Mouse (Mus musculus) heart, embryonic 14.5 days (tissue): ENCODE data around the gene Lpcat1. TPM values are rescaled to one million over a fixed set of nuclear protein-coding genes. Genes with fewer than 3 reads are reported as not detected.

Experiments
- ATAC-seq: fragments of 200-750 bp; cut with Nextera tagmentation; 2 replicates; pipeline ENCODE4 v1.8.0; 2017; ENCODE audit warnings: low read depth, moderate TSS enrichment; ENCODE audit not compliant: insufficient number of reproducible peaks, insufficient read depth, low FRiP score
- H3K27ac ChIP-seq, 2 experiments: fragments of 200-500 bp in 1 of 2; fragments of 300-500 bp in 1 of 2; sonication (generic) in 1 of 2; replicated peaks in 1 of 2; 2 replicates each; pipeline ENCODE4 v1.5.1; 2012 to 2014; ENCODE audit warnings: low read depth in 2 of 2, low read length in 2 of 2, control low read depth in 1 of 2, mild to moderate bottlenecking in 1 of 2, mixed read lengths in 1 of 2; ENCODE audit not compliant: control insufficient read depth in 1 of 2, insufficient read depth in 1 of 2
- H3K27me3 ChIP-seq: fragments of 300-500 bp; sonication (generic); 2 replicates; pipeline ENCODE4 v1.6.1; 2014; ENCODE audit warnings: mild to moderate bottlenecking, low read length, control low read depth; ENCODE audit not compliant: control insufficient read depth, insufficient read depth
- H3K36me3 ChIP-seq: fragments of 300-500 bp; sonication (generic); 2 replicates; pipeline ENCODE4 v1.6.1; 2014; ENCODE audit warnings: mild to moderate bottlenecking, control low read depth, low read length, mixed read lengths; ENCODE audit not compliant: control insufficient read depth, insufficient read depth
- H3K4me1 ChIP-seq, 2 experiments: fragments of 200-500 bp in 1 of 2; fragments of 300-500 bp in 1 of 2; sonication (generic) in 1 of 2; 2 replicates each; pipeline ENCODE4 v1.6.1; 2012 to 2014; ENCODE audit warnings: low read length in 2 of 2, control low read depth in 1 of 2, mixed read lengths in 1 of 2; ENCODE audit not compliant: control insufficient read depth in 2 of 2, insufficient read depth in 2 of 2
- H3K4me2 ChIP-seq: fragments of 300-500 bp; sonication (generic); 2 replicates; pipeline ENCODE4 v1.6.1; 2014; ENCODE audit warnings: mild to moderate bottlenecking, low read length
- H3K4me3 ChIP-seq, 2 experiments: fragments of 200-500 bp in 1 of 2; fragments of 300-500 bp in 1 of 2; sonication (generic) in 1 of 2; 2 replicates each; pipeline ENCODE4 v1.5.1; 2012 to 2014; ENCODE audit warnings: low read length in 2 of 2, mild to moderate bottlenecking in 2 of 2, control low read depth in 1 of 2, low read depth in 1 of 2, moderate library complexity in 1 of 2; ENCODE audit not compliant: control insufficient read depth in 1 of 2, insufficient read depth in 1 of 2
- H3K9ac ChIP-seq: fragments of 300-500 bp; sonication (generic); 2 replicates; pipeline ENCODE4 v1.6.1; 2014; ENCODE audit warnings: mild to moderate bottlenecking, low read length
- H3K9me3 ChIP-seq: fragments of 300-500 bp; sonication (generic); 2 replicates; pipeline ENCODE4 v1.6.1; 2016; ENCODE audit warnings: low read length, control low read depth; ENCODE audit not compliant: control insufficient read depth
- WGBS: fragments of 180-500 bp; shearing (Covaris S2); extraction: QIAGEN DNeasy Blood & Tissue Kit; methylation state at CpG from one replicate; pipeline ENCODE4 v1.1.7; 2014; 5-methylcytosine and 5-hydroxymethylcytosine counted together
- polyA plus RNA-seq: library from polyadenylated mRNA; unstranded; fragments of >200 nt; fragmentation: Nextera tagmentation; extraction: Ambion mirVana; gene quantifications from 2 replicates; pipeline ENCODE4 v1.2.1, GENCODE M21; 2014

Gene Lpcat1
- polyA plus RNA-seq, 1 experiment from 2014 or later, result 19.1 TPM

DNA sequence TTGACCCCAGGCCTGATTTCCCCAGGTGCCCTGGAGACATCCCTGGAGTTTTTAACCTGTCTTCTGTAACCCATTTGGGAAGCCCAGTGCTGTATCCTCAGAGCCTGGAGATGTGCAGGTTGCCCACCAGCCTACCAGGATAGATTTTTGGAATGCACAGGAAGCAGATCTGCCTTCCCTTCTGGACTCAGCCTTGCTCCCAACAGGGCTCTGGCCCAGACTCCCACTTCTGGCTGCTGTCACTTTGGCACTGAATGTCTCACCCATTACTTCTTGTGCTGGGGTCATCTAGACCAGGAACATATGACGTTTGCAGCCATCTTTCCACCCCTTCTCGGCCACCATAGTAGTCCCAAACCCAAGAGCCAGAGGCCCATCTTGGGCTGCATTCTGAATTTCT lies 10.8 kb downstream of the Lpcat1 start:
- no peak overlapping the region for H3K4me2 ChIP-seq
- no peak overlapping the region for H3K27ac ChIP-seq
- 81% methylated on average over 2 of the region's 2 CpGs for WGBS
- no peaks in the 10 kb centered on the region for H3K36me3 ChIP-seq
- no peaks in the 10 kb centered on the region for H3K27me3 ChIP-seq
- no peak overlapping the region for H3K9ac ChIP-seq
- peaks cover 10 to 30% of the 10 kb centered on the region in 2 experiments for H3K4me1 ChIP-seq
- no peak overlapping the region for H3K4me3 ChIP-seq
- no peaks in the 10 kb centered on the region for H3K9me3 ChIP-seq
- ATAC-seq, result no peak

DNA sequence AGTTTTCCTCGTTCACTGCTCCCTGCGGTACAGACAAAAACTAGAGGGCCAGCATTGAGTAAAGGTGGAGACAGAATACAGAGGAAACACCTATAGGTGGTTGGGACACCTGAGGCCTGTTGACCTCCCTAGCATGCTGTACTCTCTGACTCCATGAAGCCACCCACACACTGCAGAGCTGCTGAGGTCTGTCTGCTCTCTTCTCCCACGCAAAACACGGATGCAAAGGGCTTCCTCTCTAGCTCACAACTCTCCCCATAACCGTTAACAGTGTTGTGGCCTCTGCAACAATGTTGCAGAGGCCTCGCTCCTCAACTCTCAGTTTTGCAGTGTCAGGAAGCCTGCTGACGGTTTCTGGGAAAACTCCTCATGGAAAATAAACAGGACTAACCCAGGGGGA lies 15.5 kb downstream of the Lpcat1 start:
- no peak overlapping the region for H3K4me2 ChIP-seq
- no peak overlapping the region for H3K4me3 ChIP-seq
- no peak overlapping the region for H3K9ac ChIP-seq
- 72% methylated on average over 7 of the region's 7 CpGs for WGBS
- H3K27ac ChIP-seq, result no peak overlapping the region
- H3K9me3 ChIP-seq, result peaks cover 6% of the 10 kb centered on the region; the same call in 1 of the 2 replicates
- no peak for ATAC-seq
- peaks cover 11% of the 10 kb centered on the region for H3K36me3 ChIP-seq
- H3K27me3 ChIP-seq, result no peaks in the 10 kb centered on the region
- H3K4me1 ChIP-seq, result peaks cover 6 to 29% of the 10 kb centered on the region in 2 experiments; a peak in 3 of 4 replicates

DNA sequence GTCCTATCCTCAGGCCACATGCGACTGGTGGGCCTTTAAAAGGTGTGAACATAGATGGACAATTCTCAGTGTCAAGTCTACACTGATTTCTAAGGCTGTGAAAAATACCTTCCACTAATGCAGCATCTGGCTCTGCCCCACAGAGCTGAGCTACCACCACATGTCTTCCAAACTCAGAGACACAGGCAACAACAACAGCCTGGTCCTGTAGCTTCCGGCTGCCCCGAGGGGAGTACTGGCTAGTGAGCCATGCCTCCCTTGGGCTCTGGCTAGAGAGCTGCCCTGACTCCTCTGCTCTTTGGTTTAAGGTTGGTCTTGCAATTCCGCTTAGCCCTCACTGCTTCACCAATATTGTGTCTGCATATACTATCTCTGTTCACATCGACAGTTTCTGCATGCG lies 16.3 kb downstream of the Lpcat1 start:
- Histone ChIP-seq H3K9ac (no peak overlapping the region), H3K4me1 (peaks cover 5 to 24% of the 10 kb centered on the region in 2 experiments; a peak in 3 of 4 replicates), H3K4me2 (no peak overlapping the region), H3K27ac (0 out of 4 replicates have a peak overlapping the region, but pooled peaks of 1 of the 2 experiments have one; percentile 44), H3K27me3 (no peaks in the 10 kb centered on the region), H3K9me3 (peaks cover 6% of the 10 kb centered on the region; the same call in 1 of the 2 replicates), H3K4me3 (no peak overlapping the region), H3K36me3 (peaks cover 11% of the 10 kb centered on the region)
- 86% methylated on average over 6 of the region's 6 CpGs for WGBS
- no peak for ATAC-seq

DNA sequence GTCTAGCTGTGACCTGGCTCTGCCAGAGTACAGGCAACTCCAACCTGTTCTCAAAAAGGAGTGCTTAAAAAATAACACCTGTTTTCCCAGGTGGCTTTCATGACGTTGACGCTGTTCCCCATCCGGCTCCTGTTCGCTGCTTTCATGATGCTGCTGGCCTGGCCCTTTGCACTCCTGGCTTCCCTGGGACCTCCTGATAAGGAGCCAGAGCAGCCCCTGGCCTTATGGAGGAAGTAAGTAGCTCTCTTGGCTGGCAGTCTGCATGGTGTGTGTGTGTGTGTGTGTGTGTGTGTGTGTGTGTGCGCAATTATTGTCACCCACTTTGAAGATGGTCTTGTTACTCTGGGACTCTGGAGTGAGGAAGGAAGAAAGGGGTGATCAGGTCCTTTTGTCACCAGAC lies 17.2 kb downstream of the Lpcat1 start:
- Histone ChIP-seq H3K9me3 (peaks cover 6% of the 10 kb centered on the region; the same call in 1 of the 2 replicates), H3K9ac (no peak overlapping the region), H3K36me3 (peaks cover 18% of the 10 kb centered on the region), H3K27ac (peak overlapping the region in 1 of 2 experiments; percentile 44; a peak in 1 of 4 replicates), H3K4me3 (no peak overlapping the region), H3K4me1 (peaks cover 5 to 24% of the 10 kb centered on the region in 2 experiments; a peak in 3 of 4 replicates), H3K27me3 (no peaks in the 10 kb centered on the region), H3K4me2 (no peak overlapping the region)
- WGBS, result 44% methylated on average over 5 of the region's 5 CpGs
- no peak for ATAC-seq

DNA sequence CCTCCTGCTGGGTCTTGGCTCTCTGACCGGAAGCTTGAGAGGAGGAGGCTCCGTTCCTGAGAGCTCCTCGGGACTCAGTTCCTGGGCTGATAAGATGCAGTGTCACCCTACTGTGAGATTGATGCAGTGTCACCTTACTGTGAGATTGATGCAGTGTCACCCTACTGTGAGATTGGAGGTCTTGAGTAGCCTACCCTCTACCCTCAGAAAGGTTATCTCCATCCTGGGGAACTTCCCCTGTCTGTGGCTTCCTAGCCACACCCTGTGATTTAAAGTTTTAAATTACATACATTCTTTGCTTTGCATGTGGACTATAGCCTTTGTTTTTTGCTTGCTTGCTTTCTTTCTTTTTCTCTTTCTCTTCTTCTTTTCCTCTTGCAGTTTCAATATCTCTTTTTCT lies 21.1 kb downstream of the Lpcat1 start:
- Histone ChIP-seq H3K27me3 (no peaks in the 10 kb centered on the region), H3K27ac (no peak overlapping the region), H3K4me1 (peaks cover 5 to 17% of the 10 kb centered on the region in 2 experiments), H3K9ac (no peak overlapping the region), H3K4me3 (no peak overlapping the region), H3K9me3 (peaks cover 6% of the 10 kb centered on the region; the same call in 1 of the 2 replicates), H3K36me3 (peaks cover 40% of the 10 kb centered on the region), H3K4me2 (no peak overlapping the region)
- ATAC-seq, result no peak
- WGBS, result 32% methylated on average over 3 of the region's 3 CpGs

DNA sequence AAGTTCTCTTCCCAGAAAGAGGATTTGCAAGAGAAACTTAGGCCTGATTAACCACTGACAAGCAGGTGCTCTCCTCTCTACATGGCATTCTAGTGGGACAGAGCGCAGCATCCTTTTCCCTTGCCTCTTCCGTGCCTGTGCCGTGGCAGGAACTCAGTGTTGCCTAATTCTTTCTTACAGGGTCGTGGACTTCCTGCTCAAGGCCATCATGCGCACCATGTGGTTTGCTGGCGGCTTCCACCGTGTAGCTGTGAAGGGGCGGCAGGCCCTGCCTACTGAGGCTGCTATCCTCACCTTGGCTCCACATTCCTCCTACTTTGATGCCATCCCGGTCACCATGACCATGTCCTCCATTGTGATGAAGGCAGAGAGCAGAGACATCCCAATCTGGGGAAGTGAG lies 21.7 kb downstream of the Lpcat1 start:
- H3K36me3 ChIP-seq, result peaks cover 40% of the 10 kb centered on the region
- H3K9ac ChIP-seq, result no peak overlapping the region
- no peaks in the 10 kb centered on the region for H3K27me3 ChIP-seq
- peaks cover 6% of the 10 kb centered on the region; the same call in 1 of the 2 replicates for H3K9me3 ChIP-seq
- no peak overlapping the region for H3K27ac ChIP-seq
- peaks cover 5 to 12% of the 10 kb centered on the region in 2 experiments for H3K4me1 ChIP-seq
- H3K4me2 ChIP-seq, result no peak overlapping the region
- no peak overlapping the region for H3K4me3 ChIP-seq
- 82% methylated on average over 9 of the region's 9 CpGs for WGBS
- no peak for ATAC-seq

DNA sequence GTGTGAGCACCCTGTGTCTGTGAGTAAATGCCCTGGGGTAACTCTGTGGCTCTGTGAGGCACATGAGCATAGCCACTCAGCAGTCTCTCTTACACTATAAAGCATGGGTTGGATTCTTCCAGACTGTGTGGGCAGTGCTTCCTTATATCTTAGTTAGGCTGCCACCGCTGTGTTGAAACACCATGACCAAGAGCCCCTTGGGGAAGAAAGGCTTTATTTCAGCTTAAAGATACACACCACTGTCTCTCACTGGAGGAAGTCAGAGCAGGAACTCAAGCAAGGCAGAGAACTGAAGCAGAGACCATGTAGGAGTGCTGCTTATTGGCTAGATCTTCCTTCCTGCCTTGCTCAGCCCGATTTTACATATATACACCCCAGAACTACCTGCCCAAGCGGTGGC lies 23.0 kb downstream of the Lpcat1 start:
- WGBS, result 81% methylated on average over 3 of the region's 3 CpGs
- no peak overlapping the region for H3K9ac ChIP-seq
- no peak for ATAC-seq
- no peak overlapping the region for H3K27ac ChIP-seq
- H3K4me2 ChIP-seq, result no peak overlapping the region
- H3K4me1 ChIP-seq, result peaks cover 0 to 5% of the 10 kb centered on the region in 2 experiments; a peak in 2 of 4 replicates
- H3K27me3 ChIP-seq, result no peaks in the 10 kb centered on the region
- H3K9me3 ChIP-seq, result peaks cover 6% of the 10 kb centered on the region; the same call in 1 of the 2 replicates
- no peak overlapping the region for H3K4me3 ChIP-seq
- H3K36me3 ChIP-seq, result peaks cover 48% of the 10 kb centered on the region
